Mouse (Mus musculus) ES-Bruce4 (cell line): ENCODE results near the gene Apip.

Source experiments
- CTCF ChIP-seq: IDR thresholded peaks from one replicate; pipeline ENCODE4 v1.8.1; 2011; ENCODE audit warnings: low read depth, low read length
- EP300 ChIP-seq: IDR thresholded peaks from 2 replicates; pipeline ENCODE4 v1.6.1; 2011; ENCODE audit warnings: low read depth, low read length; ENCODE audit not compliant: insufficient read depth
- POLR2A ChIP-seq: IDR thresholded peaks from one replicate; pipeline ENCODE4 v1.8.1; 2011; ENCODE audit warnings: low read length; ENCODE audit not compliant: insufficient read depth

- TF ChIP-seq CTCF = no peak
- TF ChIP-seq EP300 = no peak
- TF ChIP-seq POLR2A = no peak
Observed at GRCm38 (mm10) chr2:103081117-103081516, 7.6 kb downstream of the Apip start.
